Mouse (Mus musculus) left cerebral cortex, postnatal 25 days (tissue): ENCODE measurements around the gene Emsy. TPM values are rescaled to one million over a fixed set of nuclear protein-coding genes. Genes with fewer than 3 reads are reported as not detected.
A peak's percentile ranks its signal among the peaks of the same experiment; 100 is the strongest.

Experiments used
- DNase-seq, 2 experiments: peaks; one replicate each; pipeline ENCODE4 v3.0.0; 2022; ENCODE audit warnings: low spot score in 2 of 2, mixed read lengths in 1 of 2
- intact Hi-C: fragments of 180-260 bp; cut with DNase I; formaldehyde crosslinking; loops from one replicate; pipeline ENCODE4 v1.15.1; 2025
- total RNA-seq, 2 experiments: library from RNA; stranded (reverse); gene quantifications; 2 replicates each; pipeline ENCODE4 v1.2.3; 2021

Gene Emsy
- total RNA-seq, 2 experiments from 2014 or later: 62.4 to 68.4 TPM

- DNase-seq: no peak
- intact Hi-C loops: loop anchor here (1.0 kb wide), 1 partner anchor 108 kb away; no protein-coding TSS in a partner anchor
Measured at GRCm38 (mm10) chr7:98589028-98589427, 67.6 kb downstream of the Emsy start.

GRCm38 (mm10) chr7:98586313-98586712 lies 70.3 kb downstream of the Emsy start:
- DNase-seq: no peak
- intact Hi-C loops: no loop called here

GRCm38 (mm10) chr7:98584555-98584954 lies 72.0 kb downstream of the Emsy start:
- intact Hi-C loops: no loop called here
- no peak for DNase-seq

- DNase-seq: no peak
- intact Hi-C loops: no loop called here
Measured at GRCm38 (mm10) chr7:98581266-98581665, 75.3 kb downstream of the Emsy start.

GRCm38 (mm10) chr7:98580441-98580840 lies 76.1 kb downstream of the Emsy start:
- no peak for DNase-seq
- intact Hi-C loops: no loop called here

GRCm38 (mm10) chr7:98579731-98580130 lies 76.9 kb downstream of the Emsy start:
- intact Hi-C loops: no loop called here

GRCm38 (mm10) chr7:98577461-98577860 lies 79.1 kb downstream of the Emsy start:
- intact Hi-C loops: no loop called here
- no peak for DNase-seq

More at GRCm38 (mm10) chr7:98579731-98580130, 76.9 kb downstream of the Emsy start:
- no peak for DNase-seq

GRCm38 (mm10) chr7:98575651-98576239 lies 80.8 kb downstream of the Emsy start:
- intact Hi-C loops: no loop called here
- no peak for DNase-seq

- intact Hi-C loops: no loop called here
- DNase-seq: no peak
Measured at GRCm38 (mm10) chr7:98574771-98575191, 81.8 kb downstream of the Emsy start.

GRCm38 (mm10) chr7:98574271-98574670 lies 82.3 kb downstream of the Emsy start:
- DNase-seq: no peak
- intact Hi-C loops: no loop called here

GRCm38 (mm10) chr7:98573231-98573781 lies 83.3 kb downstream of the Emsy start:
- DNase-seq: peak; percentile 32 to 74
- intact Hi-C loops: no loop called here

GRCm38 (mm10) chr7:98572223-98572868 lies 84.2 kb downstream of the Emsy start:
- intact Hi-C loops: no loop called here
- no peak for DNase-seq

- intact Hi-C loops: no loop called here
- DNase-seq: no peak
Measured at GRCm38 (mm10) chr7:98570824-98571505, 85.6 kb downstream of the Emsy start.

- intact Hi-C loops: no loop called here
- no peak for DNase-seq
Measured at GRCm38 (mm10) chr7:98567056-98567455, 89.5 kb downstream of the Emsy start.

- no peak for DNase-seq
- intact Hi-C loops: no loop called here
Measured at GRCm38 (mm10) chr7:98564607-98565364, 91.8 kb downstream of the Emsy start.

GRCm38 (mm10) chr7:98563991-98564390 lies 92.6 kb downstream of the Emsy start:
- no peak for DNase-seq
- intact Hi-C loops: no loop called here

- no peak for DNase-seq
- intact Hi-C loops: no loop called here
Measured at GRCm38 (mm10) chr7:98562966-98563365, 93.6 kb downstream of the Emsy start.

GRCm38 (mm10) chr7:98562186-98562585 lies 94.4 kb downstream of the Emsy start:
- DNase-seq: no peak
- intact Hi-C loops: no loop called here

- DNase-seq: no peak
Measured at GRCm38 (mm10) chr7:98561556-98562164, 94.9 kb downstream of the Emsy start.

More at GRCm38 (mm10) chr7:98561556-98562164, 94.9 kb downstream of the Emsy start:
- intact Hi-C loops: no loop called here
